Mouse (Mus musculus): ENCODE data around the gene Gipc3. TPM values are rescaled to one million over a fixed set of nuclear protein-coding genes. Genes with fewer than 3 reads are reported as not detected.

Gene Gipc3
- polyA plus RNA-seq, 1 experiment from 2014 or later, result 0.06 TPM

DNA sequence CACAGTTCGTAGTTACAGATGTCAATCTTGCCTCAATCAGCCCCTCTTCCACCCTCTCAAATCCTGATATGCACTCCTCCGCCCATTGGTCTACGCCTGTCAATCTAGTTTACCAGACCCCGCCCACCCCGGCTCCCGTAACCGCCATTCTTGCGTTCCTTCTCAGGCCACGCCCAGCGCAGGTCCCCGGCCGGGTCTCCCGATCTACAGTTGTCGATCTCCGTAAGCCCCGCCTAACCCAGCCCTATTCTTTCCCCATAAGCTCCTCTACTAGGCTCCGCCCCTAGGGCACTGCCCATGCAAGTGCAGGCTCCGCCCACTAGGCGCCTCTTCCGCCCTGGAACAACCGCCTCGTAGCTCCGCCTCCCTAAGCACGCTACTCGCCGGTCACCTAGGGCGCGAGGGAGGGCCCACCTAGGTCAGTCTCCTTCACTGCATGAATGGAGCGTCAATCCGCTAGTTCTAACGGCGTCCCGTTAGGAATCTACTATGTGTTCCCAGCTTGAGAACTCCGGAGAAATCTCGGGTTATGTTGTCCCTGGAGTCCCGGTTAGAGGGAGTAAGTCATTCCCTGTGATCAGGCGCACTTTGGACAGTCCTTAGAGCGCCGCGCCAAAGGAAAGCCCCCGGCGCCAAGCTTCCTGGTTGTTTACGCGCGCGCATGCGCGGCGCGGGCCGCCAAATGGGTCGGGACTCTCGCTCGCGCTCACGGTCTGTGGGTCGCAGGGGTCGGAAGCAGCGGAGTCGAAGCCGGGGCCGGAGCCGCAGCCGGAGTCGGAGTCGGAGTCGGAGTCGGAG lies 22.3 kb downstream of the Gipc3 start, which contains the start of gene Cactin:
Gene Cactin, plus strand, starts transcription at position 554 of the 798 bp plus-strand sequence.
- H3K4me1 ChIP-seq (replicated peaks; ENCODE audit: control insufficient read depth, insufficient read depth), result peaks cover 13% of the 10 kb centered on the region; the same call in 1 of the 2 replicates

DNA sequence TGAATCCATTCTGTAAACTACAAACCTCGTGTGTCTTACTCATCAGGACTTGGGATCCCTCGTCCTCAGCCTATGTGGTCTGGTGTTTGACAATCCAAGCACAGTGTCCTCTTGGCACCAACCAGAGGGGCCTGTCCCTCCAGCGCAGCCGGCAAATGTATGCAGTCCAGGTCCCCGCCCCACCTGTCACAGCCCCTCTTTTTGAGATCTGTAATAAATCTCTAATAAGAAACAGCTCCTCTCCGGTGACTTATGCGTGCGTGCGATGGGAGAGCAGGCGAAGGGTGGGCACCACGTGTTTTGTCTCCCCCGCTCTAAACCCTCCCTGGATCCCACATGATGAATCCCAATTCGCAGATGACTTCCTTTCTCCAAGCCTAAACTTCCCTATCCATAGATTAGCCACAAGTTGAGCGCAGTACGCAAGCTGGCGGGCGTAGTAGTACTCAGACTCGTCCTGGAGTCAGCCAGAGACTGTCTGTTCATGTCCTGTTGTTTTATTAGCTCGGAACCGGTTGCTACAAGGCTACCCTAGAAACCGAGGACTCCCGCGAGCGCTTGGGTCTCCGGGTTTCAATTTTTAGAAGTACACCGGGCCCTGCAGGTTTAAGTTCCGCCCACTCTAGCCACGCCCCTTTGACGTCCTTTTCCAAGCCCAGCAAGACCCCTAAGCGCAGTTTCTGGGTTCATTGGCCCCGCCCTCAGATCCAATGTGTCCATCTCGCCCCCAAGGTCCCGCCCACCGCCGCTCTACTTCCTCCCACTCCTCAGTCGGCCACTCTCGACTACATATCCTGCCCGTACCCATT lies 23.1 kb downstream of the Gipc3 start:
- under 1% methylated on average over 38 of the region's 38 CpGs for WGBS
- H3K4me3 ChIP-seq (ENCODE audit: low read depth, low read length), result peak overlapping the region; percentile 27
- H3K36me3 ChIP-seq (ENCODE audit: control insufficient read depth, insufficient read depth, low read length), result peaks cover 24% of the 10 kb centered on the region
- TF ChIP-seq CTCF (IDR thresholded peaks at IDR 0.05; ENCODE audit: low read depth) (no peak), EP300 (optimal IDR thresholded peaks at IDR 0.05) (no peak)
- H3K4me2 ChIP-seq (replicated peaks; ENCODE audit: low read depth), result peak overlapping the region; percentile 51
- DNase-seq (ENCODE audit: low spot score), result peak; percentile 98
- no peaks in the 10 kb centered on the region for H3K9me3 ChIP-seq (ENCODE audit: control insufficient read depth, low read length)
- ATAC-seq (ENCODE audit: low FRiP score, low TSS enrichment), result no peak
- H3K27me3 ChIP-seq (ENCODE audit: control insufficient read depth, insufficient read depth, low read length), result no peaks in the 10 kb centered on the region
- H3K27ac ChIP-seq (replicated peaks), result peak overlapping the region; percentile 84
- H3K9ac ChIP-seq (ENCODE audit: low read length), result peak overlapping the region; percentile 24; the same call in 1 of the 2 replicates
- peaks cover 13% of the 10 kb centered on the region; the same call in 1 of the 2 replicates for H3K4me1 ChIP-seq (replicated peaks; ENCODE audit: control insufficient read depth, insufficient read depth)

More for the DNA sequence above, 22.3 kb downstream of the Gipc3 start, which contains the start of gene Cactin:
- DNase-seq (ENCODE audit: low spot score) (peak; percentile 100), ATAC-seq (ENCODE audit: low FRiP score, low TSS enrichment) (peak; percentile 91)
- TF ChIP-seq CTCF (IDR thresholded peaks at IDR 0.05; ENCODE audit: low read depth) (peak; percentile 54), EP300 (optimal IDR thresholded peaks at IDR 0.05) (peak; percentile 97)
- H3K27me3 ChIP-seq (ENCODE audit: control insufficient read depth, insufficient read depth, low read length), result no peaks in the 10 kb centered on the region
- no peaks in the 10 kb centered on the region for H3K9me3 ChIP-seq (ENCODE audit: control insufficient read depth, low read length)
- peak within 1 kb of the TSS; percentile 80 for H3K4me2 ChIP-seq (replicated peaks; ENCODE audit: low read depth)
- peak within 1 kb of the TSS; percentile 90 for H3K4me3 ChIP-seq (ENCODE audit: low read depth, low read length)
- peak within 1 kb of the TSS; percentile 87 for H3K27ac ChIP-seq (replicated peaks)
- 1% methylated on average over 68 of the region's 68 CpGs for WGBS
- peak within 1 kb of the TSS; percentile 92 for H3K9ac ChIP-seq (ENCODE audit: low read length)
- H3K36me3 ChIP-seq (ENCODE audit: control insufficient read depth, insufficient read depth, low read length), result peaks cover 31% of the 10 kb centered on the region

DNA sequence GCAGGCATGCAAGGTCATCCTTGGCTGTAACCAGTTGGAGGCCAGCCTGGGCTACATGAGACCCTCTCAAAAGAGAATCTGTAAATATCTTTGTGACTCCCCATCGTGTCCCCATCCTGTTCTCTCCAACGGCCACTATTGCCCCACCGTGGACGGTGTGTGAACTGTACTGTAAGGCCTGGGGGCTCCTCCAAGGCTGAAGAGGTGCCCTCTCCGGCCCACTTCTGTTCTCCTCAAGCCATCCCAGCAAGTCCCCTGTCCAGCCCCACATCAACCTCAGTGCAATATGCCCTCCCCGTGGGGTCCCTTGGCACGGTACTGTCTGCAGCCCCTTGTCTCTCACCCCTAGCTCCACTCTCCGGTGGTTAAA lies 23.8 kb downstream of the Gipc3 start:
- no peak overlapping the region for H3K4me3 ChIP-seq (ENCODE audit: low read depth, low read length)
- no peak for ATAC-seq (ENCODE audit: low FRiP score, low TSS enrichment)
- TF ChIP-seq EP300 (optimal IDR thresholded peaks at IDR 0.05) (no peak), CTCF (IDR thresholded peaks at IDR 0.05; ENCODE audit: low read depth) (peak; percentile 56)
- peaks cover 13% of the 10 kb centered on the region; the same call in 1 of the 2 replicates for H3K4me1 ChIP-seq (replicated peaks; ENCODE audit: control insufficient read depth, insufficient read depth)
- H3K27ac ChIP-seq (replicated peaks), result peak overlapping the region; percentile 84
- peak overlapping the region; percentile 51 for H3K4me2 ChIP-seq (replicated peaks; ENCODE audit: low read depth)
- no peak overlapping the region; the same call in 1 of the 2 replicates for H3K9ac ChIP-seq (ENCODE audit: low read length)
- no peak for DNase-seq (ENCODE audit: low spot score)
- 26% methylated on average over 8 of the region's 8 CpGs for WGBS
- peaks cover 19% of the 10 kb centered on the region for H3K36me3 ChIP-seq (ENCODE audit: control insufficient read depth, insufficient read depth, low read length)
- no peaks in the 10 kb centered on the region for H3K27me3 ChIP-seq (ENCODE audit: control insufficient read depth, insufficient read depth, low read length)
- H3K9me3 ChIP-seq (ENCODE audit: control insufficient read depth, low read length), result no peaks in the 10 kb centered on the region

DNA sequence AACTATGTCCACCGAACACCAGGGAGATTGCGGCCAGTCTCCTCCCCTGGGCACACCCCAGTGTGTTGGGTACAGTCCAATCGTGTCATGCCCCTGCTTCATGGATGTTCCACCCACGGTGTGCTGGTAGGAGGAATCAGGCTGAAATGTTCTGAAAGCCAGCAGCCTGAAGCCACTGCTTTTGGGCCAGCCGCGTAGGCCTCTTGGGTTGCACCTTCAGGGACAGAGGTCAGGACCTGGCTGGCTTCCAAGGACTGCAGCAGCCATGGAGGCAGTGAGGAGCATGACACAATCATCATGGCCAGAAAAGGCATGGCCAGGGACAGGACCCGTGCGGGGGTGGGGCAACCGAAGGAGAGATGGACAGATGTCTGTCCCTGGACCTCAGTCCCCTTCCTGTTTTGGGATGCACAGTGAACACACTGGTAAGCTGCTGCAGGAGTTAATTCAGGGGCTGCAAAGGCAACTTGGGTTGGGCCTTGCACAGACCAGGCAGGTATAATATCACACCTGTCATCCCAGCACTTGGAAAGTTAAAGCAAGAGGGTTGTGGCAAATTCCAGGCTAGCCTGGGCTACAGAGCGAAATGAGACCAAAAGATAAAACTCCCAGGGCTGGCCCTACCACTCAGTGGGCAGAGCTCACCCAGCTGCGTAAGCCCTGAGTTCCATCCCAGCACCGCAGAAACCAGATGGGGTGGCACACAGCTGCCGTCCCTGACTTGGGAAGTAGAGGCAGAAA lies 24.3 kb downstream of the Gipc3 start:
- peak; percentile 60 for DNase-seq (ENCODE audit: low spot score)
- Histone ChIP-seq H3K9ac (ENCODE audit: low read length) (peak overlapping the region; percentile 23; the same call in 1 of the 2 replicates), H3K27me3 (ENCODE audit: control insufficient read depth, insufficient read depth, low read length) (no peaks in the 10 kb centered on the region), H3K4me3 (ENCODE audit: low read depth, low read length) (no peak overlapping the region), H3K4me2 (replicated peaks; ENCODE audit: low read depth) (no peak overlapping the region), H3K4me1 (replicated peaks; ENCODE audit: control insufficient read depth, insufficient read depth) (peaks cover 13% of the 10 kb centered on the region; the same call in 1 of the 2 replicates), H3K36me3 (ENCODE audit: control insufficient read depth, insufficient read depth, low read length) (peaks cover 16% of the 10 kb centered on the region), H3K9me3 (ENCODE audit: control insufficient read depth, low read length) (no peaks in the 10 kb centered on the region), H3K27ac (replicated peaks) (peak overlapping the region; percentile 84; the same call in 1 of the 2 replicates)
- TF ChIP-seq CTCF (IDR thresholded peaks at IDR 0.05; ENCODE audit: low read depth) (no peak), EP300 (optimal IDR thresholded peaks at IDR 0.05) (no peak)
- no peak for ATAC-seq (ENCODE audit: low FRiP score, low TSS enrichment)
- 84% methylated on average over 13 of the region's 13 CpGs for WGBS

DNA sequence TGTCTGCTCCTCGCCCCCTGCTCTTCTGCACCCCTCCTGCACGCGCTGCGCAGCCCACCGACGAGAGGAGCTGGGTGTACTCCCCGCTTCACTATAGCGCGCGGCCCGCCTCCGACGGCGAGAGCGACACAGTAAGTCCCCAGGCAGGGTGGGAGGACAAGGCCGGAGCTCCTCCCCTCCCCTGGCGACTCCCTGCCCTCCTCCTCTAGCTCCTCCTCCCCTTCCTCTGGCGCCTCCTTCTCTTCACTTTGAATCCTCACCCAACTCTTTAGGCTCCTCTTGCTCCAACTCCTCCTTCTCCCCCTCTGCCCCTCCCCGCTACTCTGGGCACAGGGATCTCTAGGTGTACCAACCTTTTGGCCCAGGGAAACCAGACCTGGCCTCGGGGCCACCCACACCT lies 25.8 kb downstream of the Gipc3 start:
- TF ChIP-seq EP300 (optimal IDR thresholded peaks at IDR 0.05) (no peak), CTCF (IDR thresholded peaks at IDR 0.05; ENCODE audit: low read depth) (peak; percentile 25; the same call in 1 of the 2 replicates)
- Histone ChIP-seq H3K9me3 (ENCODE audit: control insufficient read depth, low read length) (no peaks in the 10 kb centered on the region), H3K27me3 (ENCODE audit: control insufficient read depth, insufficient read depth, low read length) (no peaks in the 10 kb centered on the region), H3K27ac (replicated peaks) (peak overlapping the region; percentile 65), H3K4me2 (replicated peaks; ENCODE audit: low read depth) (peak overlapping the region; percentile 61), H3K4me3 (ENCODE audit: low read depth, low read length) (peak overlapping the region; percentile 28), H3K4me1 (replicated peaks; ENCODE audit: control insufficient read depth, insufficient read depth) (peaks cover 13% of the 10 kb centered on the region; the same call in 1 of the 2 replicates), H3K9ac (ENCODE audit: low read length) (peak overlapping the region; percentile 61), H3K36me3 (ENCODE audit: control insufficient read depth, insufficient read depth, low read length) (peaks cover 12% of the 10 kb centered on the region)
- peak; percentile 85 for DNase-seq (ENCODE audit: low spot score)
- 22% methylated on average over 20 of the region's 20 CpGs for WGBS
- peak; percentile 6; the same call in 1 of the 2 replicates for ATAC-seq (ENCODE audit: low FRiP score, low TSS enrichment)

All from stomach, postnatal 0 days (tissue).